Mouse (Mus musculus): ENCODE data around the gene Olfr419. TPM values are rescaled to one million over a fixed set of nuclear protein-coding genes. Genes with fewer than 3 reads are reported as not detected.

The Olfr419 gene
- 0.06 and 0.12 TPM in 2 replicates for polyA plus RNA-seq (2015; fragmentation: Nextera tagmentation; extraction: Ambion mirVana)

DNA sequence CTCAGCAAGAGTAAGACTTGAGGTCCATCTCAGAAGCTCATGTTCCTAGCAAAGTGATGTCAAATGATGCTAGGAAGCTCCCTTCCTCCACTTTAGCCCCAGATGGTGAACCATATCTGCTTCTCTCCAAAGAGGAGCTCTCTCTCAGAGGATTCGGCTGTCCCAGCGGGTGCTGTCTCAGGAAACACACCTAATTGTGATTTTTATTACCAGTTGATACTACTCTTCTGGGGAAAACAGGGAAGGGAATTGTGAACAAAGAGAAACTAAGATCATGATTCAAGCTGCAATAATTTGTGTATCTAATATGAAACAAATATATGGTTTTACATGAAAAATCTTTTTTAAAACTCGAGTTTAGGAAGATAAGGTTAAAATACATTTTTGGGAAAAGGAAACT, at the start of gene Olfr419:
Olfr419 (minus strand) TSS at position 101 of the 400 bp plus-strand sequence.
- no peak for ATAC-seq (ENCODE audit: insufficient read depth)
- no peaks in the 10 kb centered on the region for H3K9me3 ChIP-seq (replicated peaks)
- H3K4me1 ChIP-seq (replicated peaks) = no peaks in the 10 kb centered on the region
- H3K36me3 ChIP-seq (replicated peaks) = peaks cover 32% of the 10 kb centered on the region
- no peak within 1 kb of the TSS for H3K27ac ChIP-seq (replicated peaks)
- no peak within 1 kb of the TSS for H3K4me2 ChIP-seq
- no peak within 1 kb of the TSS for H3K4me3 ChIP-seq (replicated peaks)
- H3K27me3 ChIP-seq = no peaks in the 10 kb centered on the region
- 72% methylated on average over 3 of the region's 3 CpGs for WGBS (ENCODE audit: insufficient replicate concordance)
- no peak within 1 kb of the TSS for H3K9ac ChIP-seq

DNA sequence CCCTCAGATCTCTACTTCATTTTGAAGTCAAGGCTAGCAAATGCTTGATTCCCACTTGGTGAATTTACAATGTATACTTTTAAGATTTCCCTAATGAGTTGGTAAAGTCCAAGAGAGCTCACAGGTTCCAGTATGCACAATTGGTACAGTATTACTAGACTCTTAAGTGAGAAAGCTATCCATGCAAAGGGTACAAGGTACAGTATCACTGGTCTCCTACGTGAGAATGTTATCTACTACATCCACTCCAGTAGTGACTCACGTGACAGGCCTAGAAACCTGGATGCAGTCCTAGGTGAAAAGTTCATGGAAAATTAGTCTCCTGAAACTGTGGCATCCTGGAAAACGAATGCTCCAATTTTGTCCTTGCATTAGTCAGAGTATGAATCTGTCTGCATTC, 18.8 kb upstream of the Olfr419 start:
- no peak for ATAC-seq (ENCODE audit: insufficient read depth)
- no peaks in the 10 kb centered on the region for H3K27me3 ChIP-seq
- H3K9ac ChIP-seq = no peak overlapping the region

DNA sequence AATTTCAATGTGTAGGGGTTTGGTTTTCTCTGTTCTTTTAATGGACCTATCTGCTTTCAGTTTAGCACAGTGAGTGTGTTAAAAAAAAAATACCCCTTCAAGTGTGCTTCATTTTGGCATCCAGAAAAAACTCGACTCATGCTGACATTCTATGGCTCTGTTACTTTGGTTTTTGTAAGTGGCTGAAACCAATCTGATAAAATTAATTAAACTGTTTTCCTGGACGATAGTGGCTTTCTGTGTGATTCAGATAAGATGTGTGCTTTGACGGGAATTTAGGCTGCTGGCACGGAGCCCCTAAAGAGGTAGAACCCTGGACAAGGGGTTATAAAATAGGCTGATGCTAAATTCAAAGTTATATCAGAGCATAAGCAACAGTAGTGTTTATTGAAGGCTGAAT, 17.3 kb upstream of the Olfr419 start:
- no peak for ATAC-seq (ENCODE audit: insufficient read depth)
- Histone ChIP-seq H3K9me3 (replicated peaks) (no peaks in the 10 kb centered on the region), H3K27me3 (no peaks in the 10 kb centered on the region), H3K9ac (no peak overlapping the region), H3K27ac (replicated peaks) (no peak overlapping the region), H3K4me2 (no peak overlapping the region), H3K4me1 (replicated peaks) (no peaks in the 10 kb centered on the region), H3K4me3 (replicated peaks) (no peak overlapping the region), H3K36me3 (replicated peaks) (no peaks in the 10 kb centered on the region)
- WGBS (ENCODE audit: insufficient replicate concordance) = 22% methylated on average over 4 of the region's 4 CpGs

More for the DNA sequence above, 18.8 kb upstream of the Olfr419 start:
- H3K9me3 ChIP-seq (replicated peaks) = no peaks in the 10 kb centered on the region
- H3K36me3 ChIP-seq (replicated peaks) = no peaks in the 10 kb centered on the region
- H3K4me3 ChIP-seq (replicated peaks) = no peak overlapping the region
- no peak overlapping the region for H3K27ac ChIP-seq (replicated peaks)
- no peak overlapping the region for H3K4me2 ChIP-seq
- 51% methylated on average over 3 of the region's 3 CpGs for WGBS (ENCODE audit: insufficient replicate concordance)
- no peaks in the 10 kb centered on the region for H3K4me1 ChIP-seq (replicated peaks)

DNA sequence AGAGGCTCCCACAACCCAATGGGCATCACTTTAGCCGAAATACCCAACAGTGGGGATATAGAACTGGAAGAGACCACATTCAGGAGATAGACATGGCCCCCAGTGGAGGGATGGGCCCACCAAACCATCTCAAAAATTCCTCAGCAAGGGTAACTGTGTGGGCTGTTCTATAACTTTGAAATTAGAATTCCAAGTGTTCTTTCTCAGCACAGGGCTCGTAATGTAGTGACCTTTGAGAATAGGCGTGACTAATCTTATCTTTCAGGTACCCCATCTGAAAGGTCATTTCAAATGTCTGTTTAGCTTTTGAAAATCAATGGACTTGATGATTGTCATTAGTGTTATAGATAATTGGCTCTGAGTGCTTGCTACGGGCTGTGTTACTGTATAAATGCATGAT, 16.0 kb upstream of the Olfr419 start:
- Histone ChIP-seq H3K27ac (replicated peaks) (no peak overlapping the region), H3K4me3 (replicated peaks) (no peak overlapping the region), H3K4me1 (replicated peaks) (no peaks in the 10 kb centered on the region), H3K9ac (no peak overlapping the region), H3K9me3 (replicated peaks) (no peaks in the 10 kb centered on the region), H3K4me2 (no peak overlapping the region), H3K27me3 (no peaks in the 10 kb centered on the region), H3K36me3 (replicated peaks) (no peaks in the 10 kb centered on the region)
- 65% methylated on average over 4 of the region's 4 CpGs for WGBS (ENCODE audit: insufficient replicate concordance)
- no peak for ATAC-seq (ENCODE audit: insufficient read depth)

DNA sequence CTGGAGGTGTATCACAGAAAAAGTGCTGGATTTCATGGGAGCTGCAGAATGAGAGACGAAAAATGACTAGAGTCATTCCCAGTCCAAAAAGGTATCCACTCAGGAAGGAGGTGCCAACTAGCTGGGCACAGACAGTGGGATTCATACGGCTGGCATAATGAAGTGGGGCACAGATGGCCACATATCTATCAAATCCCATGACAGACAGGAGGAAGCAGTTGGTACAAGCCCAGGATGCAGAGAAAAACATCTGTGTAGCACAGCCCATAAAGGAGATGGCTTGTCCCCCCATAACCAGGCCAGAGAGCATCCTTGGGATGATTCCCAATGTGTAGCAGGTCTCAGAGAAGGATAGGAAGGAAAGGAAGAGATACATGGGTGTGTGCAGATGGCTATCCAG, 1.5 kb downstream of the Olfr419 start:
- Histone ChIP-seq H3K27me3 (no peaks in the 10 kb centered on the region), H3K4me2 (no peak overlapping the region), H3K4me3 (replicated peaks) (no peak overlapping the region), H3K9ac (no peak overlapping the region), H3K9me3 (replicated peaks) (no peaks in the 10 kb centered on the region), H3K4me1 (replicated peaks) (no peaks in the 10 kb centered on the region), H3K36me3 (replicated peaks) (peaks cover 46% of the 10 kb centered on the region), H3K27ac (replicated peaks) (no peak overlapping the region)
- no peak; the same call in 1 of the 2 replicates for ATAC-seq (ENCODE audit: insufficient read depth)
- 78% methylated on average over 2 of the region's 2 CpGs for WGBS (ENCODE audit: insufficient replicate concordance)

DNA sequence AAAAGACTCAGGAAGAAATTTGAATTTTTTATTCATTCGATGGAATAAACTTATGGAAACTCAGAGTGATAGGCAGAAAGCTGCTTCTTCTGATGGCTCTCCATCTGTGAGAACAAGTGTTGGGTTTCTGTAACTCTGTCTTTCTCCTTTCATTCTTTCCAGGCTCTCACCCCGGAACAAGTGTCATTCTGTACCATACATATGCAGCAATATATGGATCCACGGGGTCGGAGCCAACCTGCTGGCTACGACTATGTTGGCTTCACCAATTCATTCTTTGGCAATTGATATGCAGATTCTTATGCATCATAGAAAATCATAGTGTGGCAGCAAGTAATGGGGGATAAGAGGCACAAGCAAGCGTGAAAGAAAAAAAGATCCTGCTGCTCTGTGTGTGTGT, 4.7 kb downstream of the Olfr419 start:
- Histone ChIP-seq H3K9me3 (replicated peaks) (no peaks in the 10 kb centered on the region), H3K36me3 (replicated peaks) (peaks cover 73% of the 10 kb centered on the region), H3K9ac (no peak overlapping the region), H3K27ac (replicated peaks) (no peak overlapping the region), H3K4me3 (replicated peaks) (no peak overlapping the region), H3K4me2 (no peak overlapping the region), H3K4me1 (replicated peaks) (no peaks in the 10 kb centered on the region), H3K27me3 (no peaks in the 10 kb centered on the region)
- no peak for ATAC-seq (ENCODE audit: insufficient read depth)
- WGBS (ENCODE audit: insufficient replicate concordance) = 90% methylated on average over 6 of the region's 6 CpGs

DNA sequence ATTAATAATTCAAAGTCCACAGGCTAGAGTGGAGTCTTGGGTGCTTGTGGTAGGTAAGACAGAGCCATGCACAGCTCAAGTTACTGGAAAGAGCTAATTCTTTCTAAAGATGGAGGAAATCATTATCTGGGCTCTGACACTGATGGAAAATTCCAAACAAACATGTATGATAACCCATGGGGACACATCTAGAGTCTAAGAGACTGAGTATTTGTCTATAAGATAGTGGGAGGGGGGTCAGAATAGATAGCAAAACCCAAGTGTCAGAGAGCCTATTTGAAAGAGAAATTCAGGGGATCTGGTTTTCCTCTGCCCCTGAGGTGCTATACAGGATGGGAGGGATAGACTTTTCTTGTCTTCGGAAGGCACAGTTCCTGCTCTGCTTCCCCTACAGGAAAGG, 5.8 kb downstream of the Olfr419 start:
- H3K4me1 ChIP-seq (replicated peaks) = no peaks in the 10 kb centered on the region
- H3K36me3 ChIP-seq (replicated peaks) = peaks cover 82% of the 10 kb centered on the region
- no peak for ATAC-seq (ENCODE audit: insufficient read depth)
- H3K9me3 ChIP-seq (replicated peaks) = no peaks in the 10 kb centered on the region
- no peak overlapping the region for H3K4me2 ChIP-seq
- H3K27me3 ChIP-seq = no peaks in the 10 kb centered on the region
- no peak overlapping the region for H3K9ac ChIP-seq
- no peak overlapping the region for H3K4me3 ChIP-seq (replicated peaks)
- 74% methylated on average over 1 of the region's 1 CpGs for WGBS (ENCODE audit: insufficient replicate concordance)
- H3K27ac ChIP-seq (replicated peaks) = no peak overlapping the region

DNA sequence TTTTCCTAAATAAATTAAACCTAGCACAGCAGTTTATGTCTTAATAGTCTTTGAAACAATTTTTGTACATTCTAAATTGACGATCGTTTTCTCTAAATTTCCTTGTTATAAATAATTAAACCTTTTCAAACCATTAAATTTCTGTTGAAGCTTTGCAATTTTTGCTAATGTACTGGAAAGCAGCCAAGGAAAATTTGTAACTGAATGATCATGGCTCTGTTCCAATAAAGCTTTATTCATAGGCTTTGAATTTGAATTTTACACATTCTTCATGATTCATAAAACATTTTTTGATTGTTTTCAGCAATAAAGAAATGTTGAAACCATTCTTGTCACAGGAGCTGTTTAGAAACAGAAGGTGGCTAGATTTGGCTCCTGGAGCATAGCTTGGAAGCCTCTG, 7.2 kb downstream of the Olfr419 start:
- WGBS (ENCODE audit: insufficient replicate concordance) = 92% methylated on average over 2 of the region's 2 CpGs
- Histone ChIP-seq H3K4me3 (replicated peaks) (no peak overlapping the region), H3K36me3 (replicated peaks) (peaks cover 84% of the 10 kb centered on the region)

DNA sequence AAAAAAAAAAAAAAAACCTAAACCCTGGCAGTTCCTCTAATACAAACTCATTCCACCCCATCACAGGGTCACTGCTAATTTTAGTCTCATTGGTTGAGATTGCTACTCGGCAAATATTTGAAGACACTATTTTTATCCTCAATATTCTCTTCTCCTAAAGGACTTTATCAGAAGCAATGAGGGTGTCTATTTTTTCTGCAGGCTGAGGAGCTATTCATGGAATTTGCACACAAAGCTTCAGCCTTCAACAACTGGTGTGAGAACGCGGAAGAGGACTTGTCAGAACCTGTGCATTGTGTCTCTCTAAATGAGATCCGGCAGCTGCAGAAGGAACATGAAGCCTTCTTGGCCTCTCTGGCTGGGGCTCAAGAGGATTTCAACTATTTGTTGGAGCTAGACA, 11.9 kb downstream of the Olfr419 start:
- peaks cover 84% of the 10 kb centered on the region for H3K36me3 ChIP-seq (replicated peaks)
- H3K9ac ChIP-seq = no peak overlapping the region
- no peak overlapping the region for H3K4me2 ChIP-seq
- no peak for ATAC-seq (ENCODE audit: insufficient read depth)
- H3K9me3 ChIP-seq (replicated peaks) = no peaks in the 10 kb centered on the region
- 91% methylated on average over 4 of the region's 4 CpGs for WGBS (ENCODE audit: insufficient replicate concordance)
- H3K4me1 ChIP-seq (replicated peaks) = no peaks in the 10 kb centered on the region
- no peak overlapping the region for H3K4me3 ChIP-seq (replicated peaks)
- H3K27ac ChIP-seq (replicated peaks) = no peak overlapping the region
- H3K27me3 ChIP-seq = no peaks in the 10 kb centered on the region

More for the DNA sequence above, 7.2 kb downstream of the Olfr419 start:
- ATAC-seq (ENCODE audit: insufficient read depth) = no peak
- H3K9me3 ChIP-seq (replicated peaks) = no peaks in the 10 kb centered on the region
- no peak overlapping the region for H3K4me2 ChIP-seq
- H3K27me3 ChIP-seq = no peaks in the 10 kb centered on the region
- H3K9ac ChIP-seq = no peak overlapping the region
- no peak overlapping the region for H3K27ac ChIP-seq (replicated peaks)
- no peaks in the 10 kb centered on the region for H3K4me1 ChIP-seq (replicated peaks)

DNA sequence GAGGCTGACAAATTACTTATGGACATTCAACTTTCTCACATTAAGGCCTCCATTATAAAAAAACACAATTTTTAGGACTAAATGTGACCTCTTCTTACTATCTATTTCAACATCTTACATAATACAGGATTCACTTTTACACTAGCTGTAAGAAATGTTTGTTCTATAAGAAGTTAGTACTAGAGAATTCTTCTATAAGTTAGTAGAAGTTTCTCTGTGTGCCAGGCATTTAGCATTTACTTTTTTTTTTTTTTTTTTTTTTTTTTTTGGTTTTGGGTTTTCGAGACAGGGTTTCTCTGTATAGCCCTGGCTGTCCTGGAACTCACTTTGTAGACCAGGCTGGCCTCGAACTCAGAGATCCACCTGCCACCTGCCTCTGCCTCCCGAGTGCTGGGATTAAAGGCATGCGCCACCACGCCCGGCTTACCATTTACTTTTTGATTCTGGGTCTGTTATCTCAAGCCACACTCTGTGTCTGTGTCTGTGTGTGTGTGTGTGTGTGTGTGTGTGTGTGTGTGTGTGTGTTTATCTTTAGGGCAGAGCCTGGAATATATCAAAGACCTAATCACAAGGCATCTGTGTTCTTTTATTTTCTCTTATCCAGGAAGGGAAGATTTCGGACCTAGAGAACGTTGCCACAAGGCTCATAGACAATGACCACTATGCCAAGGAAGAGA, 35.2 kb downstream of the Olfr419 start:
- H3K9me3 ChIP-seq (replicated peaks) = no peaks in the 10 kb centered on the region
- H3K4me1 ChIP-seq (replicated peaks) = no peaks in the 10 kb centered on the region
- H3K27ac ChIP-seq (replicated peaks) = no peak overlapping the region
- peaks cover 84% of the 10 kb centered on the region for H3K36me3 ChIP-seq (replicated peaks)
- 57% methylated on average over 8 of the region's 8 CpGs for WGBS (ENCODE audit: insufficient replicate concordance)
- H3K9ac ChIP-seq = no peak overlapping the region
- no peak overlapping the region for H3K4me2 ChIP-seq
- no peak overlapping the region for H3K4me3 ChIP-seq (replicated peaks)
- H3K27me3 ChIP-seq = no peaks in the 10 kb centered on the region
- no peak for ATAC-seq (ENCODE audit: insufficient read depth)

DNA sequence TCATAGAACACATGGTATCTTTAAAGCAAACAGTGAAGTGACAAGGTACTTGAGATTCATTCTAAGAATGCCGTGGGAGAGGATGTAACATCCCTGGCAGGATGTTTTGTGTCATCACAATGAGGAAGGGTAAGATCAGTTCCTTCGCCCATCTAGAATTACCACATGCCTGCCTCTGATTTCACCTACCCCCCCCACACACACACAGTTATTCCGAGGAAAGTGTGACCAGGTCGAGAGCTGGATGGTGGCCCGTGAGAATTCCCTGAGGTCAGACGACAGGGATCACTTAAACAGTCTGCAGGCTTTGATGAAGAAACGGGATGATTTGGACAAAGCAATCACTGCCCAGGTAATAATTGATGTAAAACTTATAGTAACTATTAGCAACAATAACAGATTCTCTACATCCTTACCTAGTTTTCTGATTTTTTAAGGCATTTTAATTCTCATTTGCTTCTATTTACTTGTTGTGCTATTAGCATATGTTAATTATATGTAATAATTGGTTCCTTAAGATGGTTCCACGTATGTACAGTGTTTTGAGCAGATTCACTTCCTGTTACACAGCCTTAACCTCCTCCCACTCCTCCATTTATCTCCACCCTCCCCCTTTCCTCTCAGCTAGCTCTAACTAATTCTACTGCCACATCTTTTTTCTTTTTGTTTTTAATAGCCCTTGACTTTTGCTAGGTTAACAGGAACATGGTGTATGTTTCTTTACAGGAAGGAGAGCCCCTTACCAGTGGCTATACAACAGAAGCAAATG, 36.4 kb downstream of the Olfr419 start:
- no peaks in the 10 kb centered on the region for H3K27me3 ChIP-seq
- no peak overlapping the region for H3K9ac ChIP-seq
- no peak for ATAC-seq (ENCODE audit: insufficient read depth)
- 80% methylated on average over 8 of the region's 8 CpGs for WGBS (ENCODE audit: insufficient replicate concordance)
- no peak overlapping the region for H3K4me3 ChIP-seq (replicated peaks)
- no peaks in the 10 kb centered on the region for H3K4me1 ChIP-seq (replicated peaks)
- H3K27ac ChIP-seq (replicated peaks) = no peak overlapping the region
- H3K36me3 ChIP-seq (replicated peaks) = peaks cover 93% of the 10 kb centered on the region
- no peaks in the 10 kb centered on the region for H3K9me3 ChIP-seq (replicated peaks)
- no peak overlapping the region for H3K4me2 ChIP-seq
